Mouse (Mus musculus): ENCODE data around the gene Fam216b. TPM values are rescaled to one million over a fixed set of nuclear protein-coding genes. Genes with fewer than 3 reads are reported as not detected.

Gene Fam216b
- polyA plus RNA-seq (2012; rRNA removed), result not detected in 2 replicates

DNA sequence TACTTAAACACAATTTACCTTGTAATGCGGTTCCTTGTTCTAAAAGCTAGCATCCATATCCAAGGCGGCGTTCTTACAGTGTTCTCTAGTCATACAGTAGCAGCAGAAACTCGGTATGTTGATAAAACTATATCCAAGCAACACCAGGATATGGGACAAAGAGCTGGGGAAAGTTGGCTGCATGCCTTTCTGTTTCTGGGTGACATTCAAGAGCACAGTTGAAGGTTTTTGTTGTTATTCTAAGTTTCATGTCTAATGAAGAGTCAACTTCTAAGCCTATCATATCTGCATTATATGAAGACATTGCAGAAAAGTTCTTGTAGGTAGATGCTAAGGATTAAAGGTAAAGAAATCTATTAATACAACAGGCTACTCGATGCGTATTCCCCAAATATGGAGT is at the start of gene Fam216b:
TSS of gene Fam216b (minus strand) at position 101 of the 400 bp plus-strand sequence.

Other genes starting within 250 kb of the Fam216b start
- 8.2 and 8.3 TPM in 2 replicates for gene Dnajc15, start 213.9 kb downstream of the Fam216b start, polyA plus RNA-seq (2012; rRNA removed)
- gene Epsti1, start 184.8 kb downstream of the Fam216b start, polyA plus RNA-seq (2012; rRNA removed), result 1.3 and 1.8 TPM in 2 replicates
- gene Tnfsf11, start 219.0 kb upstream of the Fam216b start, polyA plus RNA-seq (2012; rRNA removed), result 0.02 and 0.03 TPM in 2 replicates